Mouse (Mus musculus): Measurements from ENCODE around the gene Psme2. TPM values are rescaled to one million over a fixed set of nuclear protein-coding genes. Genes with fewer than 3 reads are reported as not detected.
A peak's percentile ranks its signal among the peaks of the same experiment; 100 is the strongest.

The Psme2 gene
- polyA plus RNA-seq, 1 experiment from 2014 or later: 368 TPM

DNA sequence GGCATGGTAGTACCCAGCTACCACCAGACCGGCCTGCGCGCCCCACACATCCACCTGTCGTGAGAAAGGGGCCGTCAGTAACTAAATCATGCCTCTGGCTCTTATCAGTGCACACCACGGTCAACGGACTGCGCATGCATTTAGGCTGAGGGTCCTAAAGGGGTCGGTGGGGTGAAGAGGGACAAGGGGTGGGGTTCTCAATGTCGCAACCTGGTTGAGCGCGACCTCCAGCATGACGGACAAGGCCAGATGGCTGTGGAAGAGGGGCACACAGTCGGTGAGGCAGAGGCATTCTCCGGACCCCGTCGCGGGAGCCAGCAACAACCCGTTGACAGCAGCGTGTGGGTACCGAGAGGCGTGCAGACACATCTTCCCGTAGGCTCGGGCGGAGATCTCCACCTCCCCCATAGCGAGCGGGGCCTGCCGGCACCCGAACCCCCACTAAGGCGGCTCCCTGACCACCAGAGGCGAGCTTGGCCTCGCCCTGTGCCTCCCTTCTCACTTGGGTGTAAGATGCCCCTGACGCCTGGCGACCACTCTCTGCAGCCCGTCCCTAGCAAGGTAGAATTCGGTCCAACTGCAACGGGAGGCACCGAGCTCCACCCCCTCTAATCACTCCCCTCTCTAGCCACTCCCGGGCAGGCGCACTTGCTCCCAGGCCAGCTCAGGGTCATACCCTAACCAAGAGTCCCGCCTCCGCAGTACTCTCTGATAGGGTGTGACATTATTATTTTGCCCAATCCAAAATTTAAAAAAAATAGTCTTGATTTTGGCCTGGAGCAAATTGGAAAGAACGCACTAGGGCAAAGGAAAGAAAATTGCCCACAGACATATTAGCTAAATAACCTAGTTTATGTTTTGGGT is 6.0 kb downstream of the Psme2 start, which contains the start of gene Emc9:
Emc9 (minus strand) TSS at position 601 of the 864 bp plus-strand sequence.
- peak within 1 kb of the TSS; percentile 64 for H3K4me3 ChIP-seq (ENCODE audit: low read length)
- WGBS: 4% methylated on average over 42 of the region's 43 CpGs
- H3K9me3 ChIP-seq (ENCODE audit: control insufficient read depth, low read length): no peaks in the 10 kb centered on the region
- H3K27me3 ChIP-seq (replicated peaks; ENCODE audit: control insufficient read depth, insufficient read depth, low read length): no peaks in the 10 kb centered on the region
- peak within 1 kb of the TSS; percentile 74 for H3K9ac ChIP-seq (ENCODE audit: low read depth, low read length)
- H3K4me2 ChIP-seq (ENCODE audit: low read depth, low read length): peak within 1 kb of the TSS; percentile 91
- peak; percentile 94 for ATAC-seq
- peak within 1 kb of the TSS; percentile 70 for H3K27ac ChIP-seq (ENCODE audit: low read length)
- peaks cover 9% of the 10 kb centered on the region for H3K4me1 ChIP-seq (ENCODE audit: control insufficient read depth, insufficient read depth, low read length)
- H3K36me3 ChIP-seq (ENCODE audit: control insufficient read depth, insufficient read depth, low read length): peaks cover 12% of the 10 kb centered on the region

DNA sequence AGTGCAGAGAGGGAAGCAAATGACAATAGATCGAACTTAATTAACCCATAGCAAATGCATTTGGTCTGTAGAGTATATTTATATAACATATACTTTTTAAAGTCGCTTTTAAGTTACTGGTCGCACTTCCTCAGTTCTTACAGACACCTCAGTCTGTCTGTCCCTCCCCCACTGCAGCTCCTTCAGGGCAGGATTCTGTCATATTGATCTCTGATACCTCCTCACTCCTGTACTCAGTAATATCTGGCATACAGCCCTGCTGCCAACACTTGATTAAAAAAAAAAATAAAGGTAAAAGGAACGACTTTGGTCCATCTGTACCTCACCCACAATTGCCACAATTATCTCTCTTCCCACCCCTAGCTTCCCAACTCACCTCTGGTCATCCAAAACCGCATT is 6.6 kb downstream of the Psme2 start:
- Histone ChIP-seq H3K36me3 (ENCODE audit: control insufficient read depth, insufficient read depth, low read length) (peaks cover 13% of the 10 kb centered on the region), H3K4me1 (ENCODE audit: control insufficient read depth, insufficient read depth, low read length) (0 out of 2 replicates have a peak, but pooled peaks cover 9% of the 10 kb centered on the region), H3K9me3 (ENCODE audit: control insufficient read depth, low read length) (no peaks in the 10 kb centered on the region), H3K27me3 (replicated peaks; ENCODE audit: control insufficient read depth, insufficient read depth, low read length) (no peaks in the 10 kb centered on the region), H3K9ac (ENCODE audit: low read depth, low read length) (peak overlapping the region; percentile 74), H3K4me2 (ENCODE audit: low read depth, low read length) (peak overlapping the region; percentile 91), H3K4me3 (ENCODE audit: low read length) (peak overlapping the region; percentile 64), H3K27ac (ENCODE audit: low read length) (no peak overlapping the region)
- no peak for ATAC-seq
- WGBS: 37% methylated on average over 5 of the region's 5 CpGs

GRCm38 (mm10) chr14:55581981-55582681 is 8.8 kb downstream of the Psme2 start:
- no peak for ATAC-seq
- peaks cover 18% of the 10 kb centered on the region for H3K4me1 ChIP-seq (ENCODE audit: control insufficient read depth, insufficient read depth, low read length)
- WGBS: 69% methylated on average over 9 of the region's 9 CpGs
- H3K4me2 ChIP-seq (ENCODE audit: low read depth, low read length): no peak overlapping the region
- no peak overlapping the region for H3K4me3 ChIP-seq (ENCODE audit: low read length)
- H3K27me3 ChIP-seq (replicated peaks; ENCODE audit: control insufficient read depth, insufficient read depth, low read length): no peaks in the 10 kb centered on the region
- no peak overlapping the region for H3K9ac ChIP-seq (ENCODE audit: low read depth, low read length)
- H3K36me3 ChIP-seq (ENCODE audit: control insufficient read depth, insufficient read depth, low read length): peaks cover 13% of the 10 kb centered on the region
- H3K27ac ChIP-seq (ENCODE audit: low read length): no peak overlapping the region
- H3K9me3 ChIP-seq (ENCODE audit: control insufficient read depth, low read length): no peaks in the 10 kb centered on the region

DNA sequence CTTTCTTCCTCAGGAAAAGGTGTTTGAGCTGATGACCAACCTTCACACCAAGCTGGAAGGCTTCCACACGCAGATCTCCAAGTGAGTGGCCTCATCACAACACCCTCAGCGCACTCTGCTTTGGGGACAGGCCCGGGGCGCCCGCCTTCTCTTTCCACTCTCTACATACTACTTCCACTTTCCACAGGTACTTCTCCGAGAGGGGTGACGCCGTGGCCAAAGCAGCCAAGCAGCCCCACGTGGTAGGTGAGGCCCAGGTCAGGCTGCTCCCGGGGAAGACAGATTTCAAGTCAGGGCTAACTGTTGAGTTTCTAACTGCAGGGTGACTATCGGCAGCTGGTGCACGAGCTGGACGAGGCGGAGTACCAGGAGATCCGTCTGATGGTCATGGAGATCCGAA is 10.2 kb downstream of the Psme2 start:
- no peak for ATAC-seq
- Histone ChIP-seq H3K4me2 (ENCODE audit: low read depth, low read length) (no peak overlapping the region), H3K27me3 (replicated peaks; ENCODE audit: control insufficient read depth, insufficient read depth, low read length) (no peaks in the 10 kb centered on the region), H3K4me1 (ENCODE audit: control insufficient read depth, insufficient read depth, low read length) (peaks cover 18% of the 10 kb centered on the region), H3K9ac (ENCODE audit: low read depth, low read length) (no peak overlapping the region), H3K9me3 (ENCODE audit: control insufficient read depth, low read length) (no peaks in the 10 kb centered on the region), H3K4me3 (ENCODE audit: low read length) (no peak overlapping the region), H3K27ac (ENCODE audit: low read length) (no peak overlapping the region), H3K36me3 (ENCODE audit: control insufficient read depth, insufficient read depth, low read length) (peaks cover 13% of the 10 kb centered on the region)
- WGBS: 95% methylated on average over 16 of the region's 16 CpGs

- Histone ChIP-seq H3K9me3 (ENCODE audit: control insufficient read depth, low read length) (no peaks in the 10 kb centered on the region), H3K4me3 (ENCODE audit: low read length) (no peak overlapping the region), H3K4me1 (ENCODE audit: control insufficient read depth, insufficient read depth, low read length) (peaks cover 18% of the 10 kb centered on the region), H3K36me3 (ENCODE audit: control insufficient read depth, insufficient read depth, low read length) (peaks cover 13% of the 10 kb centered on the region), H3K27me3 (replicated peaks; ENCODE audit: control insufficient read depth, insufficient read depth, low read length) (no peaks in the 10 kb centered on the region), H3K9ac (ENCODE audit: low read depth, low read length) (no peak overlapping the region), H3K27ac (ENCODE audit: low read length) (no peak overlapping the region), H3K4me2 (ENCODE audit: low read depth, low read length) (no peak overlapping the region)
- ATAC-seq: no peak
- WGBS: 86% methylated on average over 23 of the region's 23 CpGs
Measured at GRCm38 (mm10) chr14:55579511-55580496, 11.1 kb downstream of the Psme2 start.

DNA sequence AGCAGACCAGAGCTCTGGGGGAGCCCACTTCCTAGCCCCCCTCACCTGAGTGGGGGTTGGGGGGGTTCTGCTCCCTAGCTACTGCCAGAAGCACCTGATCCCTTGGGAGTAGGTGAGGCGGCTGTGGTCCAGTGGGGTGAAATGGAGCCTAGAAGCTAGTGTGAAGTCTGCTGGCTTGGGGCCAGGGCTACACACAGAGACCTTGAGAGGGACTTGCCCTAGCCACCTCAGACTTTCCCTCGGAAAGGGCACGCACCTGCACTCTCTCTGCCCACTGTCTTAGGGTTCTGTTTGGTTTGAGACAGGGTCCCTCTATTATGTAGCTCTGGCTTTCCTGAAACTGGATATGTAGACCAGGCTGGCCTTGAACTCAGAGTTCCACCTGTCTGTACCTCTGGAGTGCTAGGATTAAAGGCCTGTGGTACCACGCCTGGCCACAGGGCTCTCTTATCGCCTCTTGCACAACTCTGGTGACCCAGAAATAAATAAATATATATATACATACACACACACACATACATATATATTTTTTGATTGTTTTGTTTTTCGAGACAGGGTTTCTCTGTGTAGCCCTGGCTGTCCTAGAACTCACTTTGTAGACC is 12.1 kb downstream of the Psme2 start:
- Histone ChIP-seq H3K27ac (ENCODE audit: low read length) (peak overlapping the region; percentile 89), H3K9ac (ENCODE audit: low read depth, low read length) (peak overlapping the region; percentile 96), H3K4me1 (ENCODE audit: control insufficient read depth, insufficient read depth, low read length) (peaks cover 15% of the 10 kb centered on the region), H3K4me3 (ENCODE audit: low read length) (peak overlapping the region; percentile 92), H3K4me2 (ENCODE audit: low read depth, low read length) (peak overlapping the region; percentile 81), H3K9me3 (ENCODE audit: control insufficient read depth, low read length) (no peaks in the 10 kb centered on the region), H3K36me3 (ENCODE audit: control insufficient read depth, insufficient read depth, low read length) (peaks cover 13% of the 10 kb centered on the region), H3K27me3 (replicated peaks; ENCODE audit: control insufficient read depth, insufficient read depth, low read length) (no peaks in the 10 kb centered on the region)
- peak; percentile 65 for ATAC-seq
- WGBS: 20% methylated on average over 6 of the region's 6 CpGs

DNA sequence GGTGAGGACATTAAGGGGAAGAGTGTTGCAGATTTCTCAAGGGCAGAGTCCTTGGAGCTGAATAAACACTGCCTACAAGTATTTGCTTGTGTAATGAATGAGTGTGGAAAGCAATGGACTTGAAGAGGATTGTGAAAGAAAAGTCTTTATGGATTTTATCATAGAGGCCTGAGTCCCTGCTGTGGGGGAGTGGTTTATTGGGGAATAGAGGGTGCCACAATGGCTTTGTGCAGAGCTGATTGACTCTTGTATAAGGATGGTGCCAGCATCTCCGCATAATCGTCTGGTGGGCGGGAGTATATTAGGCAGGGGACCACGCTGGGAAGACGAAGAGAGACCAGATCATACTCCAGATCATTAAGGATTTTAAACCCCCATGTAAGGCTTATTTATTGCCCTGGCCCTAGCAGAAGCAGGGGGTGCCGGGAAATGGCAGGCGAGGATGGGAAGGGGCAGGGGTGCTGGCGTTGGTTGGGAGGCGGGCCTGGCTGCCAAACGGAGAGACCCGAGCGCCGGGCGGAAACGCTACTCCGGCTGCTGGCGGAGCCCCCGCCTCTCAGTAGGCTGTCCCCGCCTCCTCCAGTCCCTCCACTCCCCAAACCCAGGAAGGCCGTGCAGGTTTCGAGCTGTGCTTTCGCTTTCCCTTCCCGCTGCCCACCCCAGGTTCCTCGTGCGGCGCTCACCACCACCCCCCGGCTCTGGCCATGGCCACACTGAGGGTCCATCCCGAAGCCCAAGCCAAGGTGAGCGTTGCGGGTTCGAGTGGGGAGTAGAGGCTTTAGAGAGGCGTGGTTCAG is 12.8 kb downstream of the Psme2 start, which contains the start of gene Psme1:
Psme1 (plus strand) TSS at position 253 of the 797 bp plus-strand sequence.
- H3K9ac ChIP-seq (ENCODE audit: low read depth, low read length): peak within 1 kb of the TSS; percentile 96
- H3K9me3 ChIP-seq (ENCODE audit: control insufficient read depth, low read length): no peaks in the 10 kb centered on the region
- ATAC-seq: peak; percentile 94
- under 1% methylated on average over 32 of the region's 32 CpGs for WGBS
- H3K4me2 ChIP-seq (ENCODE audit: low read depth, low read length): peak within 1 kb of the TSS; percentile 81
- peak within 1 kb of the TSS; percentile 92 for H3K4me3 ChIP-seq (ENCODE audit: low read length)
- H3K36me3 ChIP-seq (ENCODE audit: control insufficient read depth, insufficient read depth, low read length): peaks cover 13% of the 10 kb centered on the region
- H3K4me1 ChIP-seq (ENCODE audit: control insufficient read depth, insufficient read depth, low read length): peaks cover 15% of the 10 kb centered on the region
- H3K27ac ChIP-seq (ENCODE audit: low read length): peak within 1 kb of the TSS; percentile 89
- no peaks in the 10 kb centered on the region for H3K27me3 ChIP-seq (replicated peaks; ENCODE audit: control insufficient read depth, insufficient read depth, low read length)

DNA sequence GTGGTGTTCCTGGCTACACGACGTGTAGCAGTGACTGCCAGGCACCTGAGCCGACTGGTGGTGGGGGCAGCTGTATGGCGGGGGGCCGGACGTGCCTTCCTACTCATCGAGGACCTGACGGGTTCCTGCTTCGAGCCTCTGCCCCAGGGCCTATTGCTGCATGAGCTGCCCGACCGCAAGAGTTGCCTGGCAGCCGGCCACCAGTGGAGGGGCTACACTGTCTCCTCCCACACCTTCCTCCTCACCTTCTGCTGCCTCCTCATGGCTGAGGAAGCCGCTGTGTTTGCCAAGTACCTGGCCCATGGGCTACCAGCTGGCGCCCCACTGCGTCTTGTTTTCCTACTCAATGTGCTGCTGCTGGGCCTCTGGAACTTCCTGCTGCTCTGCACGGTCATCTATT is 14.5 kb downstream of the Psme2 start:
- ATAC-seq: no peak
- Histone ChIP-seq H3K4me1 (ENCODE audit: control insufficient read depth, insufficient read depth, low read length) (peaks cover 15% of the 10 kb centered on the region), H3K36me3 (ENCODE audit: control insufficient read depth, insufficient read depth, low read length) (peaks cover 13% of the 10 kb centered on the region), H3K27me3 (replicated peaks; ENCODE audit: control insufficient read depth, insufficient read depth, low read length) (no peaks in the 10 kb centered on the region), H3K9ac (ENCODE audit: low read depth, low read length) (no peak overlapping the region), H3K9me3 (ENCODE audit: control insufficient read depth, low read length) (no peaks in the 10 kb centered on the region), H3K4me3 (ENCODE audit: low read length) (no peak overlapping the region), H3K27ac (ENCODE audit: low read length) (no peak overlapping the region), H3K4me2 (ENCODE audit: low read depth, low read length) (no peak overlapping the region)
- WGBS: 81% methylated on average over 16 of the region's 16 CpGs

Data from intestine, embryonic 16.5 days (tissue).